Mouse (Mus musculus): ENCODE measurements at regions not wholly inside any gene's neighbourhood (a gene's known extent, or its start where the extent isn't known, plus 50 kb on each side); places are given as distances from the start of the nearest gene placed in this dataset.

- TF ChIP-seq CHD2 (IDR thresholded peaks at IDR 0.05; ENCODE audit: low read depth, low read length) (no peak), MAFK (IDR thresholded peaks at IDR 0.05; ENCODE audit: insufficient read depth, low read depth, low read length) (no peak)
These were observed 120.1 kb upstream of the Pkn2 start for GRCm38 (mm10) chr3:143001952-143002351.
